Mouse (Mus musculus) ZHBTc4 (cell line): Measurements from ENCODE around the gene Trafd1.

Experiments
- DNase-seq: peaks from one replicate; pipeline ENCODE4 v3.0.0-alpha.2; 2011; ENCODE audit warnings: low read depth, low spot score

Trafd1 gene

DNA sequence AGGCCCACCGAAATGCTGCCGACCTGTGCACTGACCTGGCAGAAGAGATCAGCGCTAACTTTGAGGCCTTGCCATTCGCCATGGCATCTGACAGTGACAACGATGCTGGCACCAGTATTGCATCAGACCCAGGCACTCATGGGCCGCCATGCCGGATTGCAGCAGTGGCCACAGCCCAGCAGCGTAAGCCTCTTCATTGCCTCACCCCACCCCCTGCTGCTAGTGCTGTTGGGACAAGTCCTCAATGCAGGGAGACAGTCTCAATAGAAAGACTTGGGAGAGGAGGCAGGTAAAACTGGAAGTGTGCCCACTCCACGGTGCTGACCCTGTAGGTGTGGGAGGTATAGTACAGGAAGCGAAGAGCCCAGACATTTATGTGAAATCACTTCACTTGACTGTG is 53.7 kb downstream of the Trafd1 start:
- peak; percentile 51 for DNase-seq

DNA sequence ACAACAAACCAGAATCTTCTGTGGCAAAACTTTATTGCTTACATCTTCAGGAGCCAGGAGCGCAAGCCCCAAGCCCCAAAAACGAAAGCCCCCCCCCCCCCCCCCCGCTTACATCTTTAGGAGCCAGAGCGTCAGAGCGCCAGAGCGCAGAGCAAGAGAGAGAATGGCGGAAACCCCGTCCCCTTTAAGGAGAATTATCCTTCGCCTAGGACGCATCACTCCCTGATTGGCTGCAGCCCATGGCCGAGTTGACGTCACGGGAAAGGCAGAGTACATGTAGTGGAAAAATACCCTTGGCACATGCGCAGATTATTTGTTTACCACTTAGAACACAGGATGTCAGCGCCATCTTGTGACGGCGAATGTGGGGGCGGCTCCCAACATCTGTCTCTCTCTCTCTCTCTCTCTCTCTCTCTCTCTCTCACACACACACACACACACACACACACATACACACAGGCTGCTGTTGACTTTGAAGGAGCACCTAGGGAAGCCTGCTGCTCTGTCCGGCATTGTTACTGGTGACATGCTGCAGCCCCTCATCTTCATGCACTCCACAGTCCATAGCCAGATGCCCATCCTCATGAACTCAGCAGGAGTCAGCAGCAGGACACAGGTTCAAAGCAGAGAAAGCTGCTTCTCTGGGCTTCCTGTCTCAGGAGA is 55.1 kb downstream of the Trafd1 start:
- peak; percentile 25 for DNase-seq

DNA sequence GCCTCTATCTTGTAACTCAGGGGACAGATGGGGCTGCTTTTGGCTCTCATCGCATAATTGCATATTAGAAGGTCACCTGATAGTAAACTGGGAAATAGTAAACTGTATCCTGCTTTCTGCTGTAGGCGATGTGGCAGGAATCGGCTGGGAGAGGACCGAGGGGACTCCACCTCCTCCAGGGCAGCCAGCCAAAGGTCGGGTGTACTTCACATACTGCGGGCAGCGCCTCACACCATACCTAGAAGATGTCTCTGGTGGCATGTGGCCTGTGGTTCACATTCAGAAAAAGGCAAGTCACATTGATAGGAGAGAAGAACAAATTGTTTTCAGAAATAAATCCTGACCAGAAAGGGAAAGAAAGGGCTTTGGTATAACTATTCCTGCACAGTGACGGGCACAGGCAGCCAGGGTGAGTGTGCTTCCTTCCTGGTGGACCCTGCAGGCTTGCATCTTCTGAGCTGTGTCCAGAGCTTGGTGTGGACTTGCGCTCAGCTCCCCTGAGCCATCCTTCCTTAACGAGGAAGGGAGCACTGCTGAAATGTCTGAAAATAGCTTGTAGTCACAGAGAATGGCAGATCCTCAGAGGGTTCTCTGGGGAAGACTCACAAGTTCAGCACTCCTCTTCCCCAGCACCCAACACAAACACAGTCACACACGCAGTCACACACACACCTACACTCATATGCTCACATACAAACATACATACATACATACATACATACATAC is 55.9 kb downstream of the Trafd1 start:
- DNase-seq = no peak

DNA sequence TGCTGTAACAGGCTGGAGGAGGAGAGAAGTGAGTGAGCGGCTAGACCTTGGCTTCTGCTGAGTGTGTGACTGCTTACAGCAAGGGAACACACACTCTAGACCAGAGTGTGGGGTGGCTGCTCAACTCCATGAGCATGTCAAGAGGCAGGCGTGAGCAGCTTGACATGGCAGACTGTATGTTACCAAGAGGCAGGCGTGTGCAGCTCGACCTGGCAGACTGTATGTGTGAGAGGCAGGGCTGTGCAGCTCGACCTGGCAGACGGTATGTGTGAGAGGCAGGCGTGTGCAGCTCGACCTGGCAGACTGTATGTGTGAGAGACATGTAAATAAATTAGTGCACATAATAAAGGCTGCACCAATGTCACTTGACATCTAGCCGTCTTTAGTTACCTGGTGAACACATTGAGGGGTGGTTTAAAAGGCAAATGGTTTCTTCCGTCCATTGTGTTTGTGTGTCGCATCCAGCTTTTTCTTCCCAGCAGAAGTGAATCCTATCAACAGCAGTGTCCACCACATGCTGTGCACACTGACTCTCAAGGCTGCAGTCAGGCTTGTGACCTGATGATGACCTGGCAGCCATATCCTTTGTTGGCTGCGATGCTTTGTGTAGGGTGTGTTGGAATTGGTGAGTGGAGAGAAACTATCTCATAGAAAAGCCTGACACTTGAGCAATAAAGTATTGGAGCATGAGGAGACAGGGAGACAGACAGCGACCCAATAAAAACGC is 59.2 kb downstream of the Trafd1 start:
- DNase-seq = peak; percentile 66
